Mouse (Mus musculus) CH12.LX (cell line): ENCODE measurements around the gene Nt5c1a.

Experiments
- CTCF ChIP-seq, 2 experiments: IDR thresholded peaks in 1 of 2; conservative IDR thresholded peaks in 1 of 2; 2 replicates each; pipeline ENCODE4 v1.5.1; 2011 to 2012; ENCODE audit warnings: low read depth in 2 of 2, low read length in 2 of 2, improper control_type of control experiment in 1 of 2, inconsistent platforms in 1 of 2, mild to moderate bottlenecking in 1 of 2, moderate library complexity in 1 of 2
- EP300 ChIP-seq: IDR thresholded peaks from 2 replicates; pipeline ENCODE4 v1.6.1; 2011; ENCODE audit warnings: low read length, improper control_type of control experiment
- KAT2A ChIP-seq: IDR thresholded peaks from 2 replicates; pipeline ENCODE4 v1.6.1; 2012; ENCODE audit warnings: low read length, improper control_type of control experiment, inconsistent platforms; ENCODE audit not compliant: insufficient replicate concordance
- MAX ChIP-seq: IDR thresholded peaks from 2 replicates; pipeline ENCODE4 v1.6.1; 2011; ENCODE audit warnings: low read length, improper control_type of control experiment
- POLR2A ChIP-seq: IDR thresholded peaks from 2 replicates; pipeline ENCODE4 v1.6.1; 2011; ENCODE audit warnings: low read depth, mild to moderate bottlenecking, improper control_type of control experiment, low read length
- POLR2AphosphoS2 ChIP-seq: IDR thresholded peaks from 2 replicates; pipeline ENCODE4 v1.6.1; 2011; ENCODE audit warnings: low read depth, low read length, improper control_type of control experiment

DNA sequence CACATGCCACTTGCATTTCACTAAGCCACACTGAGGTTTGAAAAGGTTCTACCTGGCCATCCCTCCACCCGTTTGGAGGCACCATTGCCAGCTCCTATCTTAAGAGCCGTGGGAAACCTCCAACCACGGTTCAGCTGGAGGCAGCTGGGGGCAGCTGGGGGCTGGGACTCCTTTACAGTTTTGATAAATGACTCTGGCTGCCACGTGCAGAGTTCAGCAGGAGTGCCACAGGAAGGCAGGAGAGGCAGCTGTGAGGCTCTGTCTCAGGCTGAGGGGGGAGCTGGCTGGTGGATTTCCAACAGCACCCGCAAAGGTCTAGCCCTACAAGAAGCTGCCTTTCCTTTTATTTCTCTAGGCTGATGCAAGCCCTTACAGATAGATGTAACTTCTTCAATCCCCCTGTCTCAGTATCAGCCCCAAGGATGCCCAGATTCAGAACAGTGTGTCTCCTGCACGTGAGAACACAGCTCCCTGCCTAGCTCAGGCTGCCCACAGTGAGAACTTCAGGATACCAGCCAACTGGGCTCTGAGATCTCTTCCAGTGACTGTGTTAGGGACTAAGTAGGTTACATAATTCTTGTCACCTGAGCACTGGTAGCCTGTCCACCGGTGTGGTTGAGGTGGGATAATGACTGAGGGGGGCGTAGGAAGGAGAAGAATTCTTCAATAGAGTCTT lies 58.9 kb downstream of the Nt5c1a start:
- TF ChIP-seq MAX (no peak), POLR2AphosphoS2 (no peak), CTCF (conservative IDR thresholded peaks at IDR 0.05 in 1 of 2, IDR thresholded peaks at IDR 0.05 in 1 of 2; ENCODE audit: low read depth in 2 of 2, low read length in 2 of 2) (no peak), KAT2A (no peak), POLR2A (no peak), EP300 (no peak)
